Mouse (Mus musculus) spleen, adult 2 months (tissue): ENCODE data around the gene Plch2.

Experiments
- CTCF ChIP-seq: fragments of 200-500 bp; IDR thresholded peaks from 2 replicates; pipeline ENCODE4 v1.5.1; 2011; ENCODE audit warnings: mild to moderate bottlenecking, inconsistent platforms; ENCODE audit not compliant: insufficient read depth, insufficient read length, insufficient replicate concordance; ENCODE audit errors: extremely low read depth
- POLR2A ChIP-seq: fragments of 200-500 bp; IDR thresholded peaks from 2 replicates; pipeline ENCODE4 v1.6.1; 2011; ENCODE audit warnings: low read depth, low read length, inconsistent platforms

DNA sequence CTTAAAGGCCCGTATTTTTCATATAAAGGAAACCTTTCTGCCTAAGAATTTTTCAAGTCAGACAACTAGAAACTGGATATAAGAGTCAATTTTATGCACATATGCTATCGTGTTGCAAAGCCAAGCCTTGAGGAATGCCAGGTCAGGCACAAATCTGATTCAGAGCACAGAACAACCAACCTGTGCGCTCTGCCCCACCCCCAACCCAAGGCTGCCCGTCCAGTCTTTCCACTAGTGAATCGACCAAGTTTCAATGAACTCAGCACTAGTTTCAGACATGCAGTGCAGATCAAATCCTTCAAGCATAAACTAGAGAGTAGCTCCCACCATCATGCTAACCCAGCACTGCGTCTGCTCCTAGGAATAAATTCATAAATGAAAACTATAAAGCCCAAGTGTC, 23.1 kb upstream of the Plch2 start:
- TF ChIP-seq CTCF, result no peak
- no peak for TF ChIP-seq POLR2A
